Mouse (Mus musculus): ENCODE data around the gene Fndc1.

GRCm38 (mm10) chr17:7690271-7690670, 136.8 kb downstream of the Fndc1 start:
- TF ChIP-seq GATA1 (IDR thresholded peaks at IDR 0.05; ENCODE audit: borderline replicate concordance, low read length) (no peak), FLI1 (IDR thresholded peaks at IDR 0.05; ENCODE audit: low read length) (no peak)

All from megakaryocyte, embryonic 14.5 days (primary cell).